Mouse (Mus musculus) limb, embryonic 11.5 days (tissue): ENCODE data around the gene Tmem138. TPM values are rescaled to one million over a fixed set of nuclear protein-coding genes. Genes with fewer than 3 reads are reported as not detected.
"Not testable (repeated sequence)": the region's sequence is repeated elsewhere in the genome, so short reads cannot be mapped to it uniquely, and the experiment has no call there.

ENCODE experiments used
- ATAC-seq: fragments of 200-750 bp; cut with Nextera tagmentation; 2 replicates; pipeline ENCODE4 v1.8.0; 2017; ENCODE audit warnings: low read depth; ENCODE audit not compliant: insufficient number of reproducible peaks, low FRiP score, low TSS enrichment
- DNase-seq: peaks from one replicate; pipeline ENCODE4 v3.0.0-alpha.2; 2015; ENCODE audit warnings: low spot score
- H3K27ac ChIP-seq: fragments of 300-500 bp; sonication (generic); replicated peaks from 2 replicates; pipeline ENCODE4 v1.5.1; 2014; ENCODE audit warnings: low read depth, mild to moderate bottlenecking, low read length
- H3K27me3 ChIP-seq: fragments of 300-500 bp; sonication (generic); 2 replicates; pipeline ENCODE4 v1.6.1; 2014; ENCODE audit warnings: mild to moderate bottlenecking, low read length, mixed read lengths; ENCODE audit not compliant: control insufficient read depth, insufficient read depth
- H3K36me3 ChIP-seq: fragments of 300-500 bp; sonication (generic); 2 replicates; pipeline ENCODE4 v1.6.1; 2014; ENCODE audit warnings: mild to moderate bottlenecking, low read length, moderate library complexity, mixed read lengths; ENCODE audit not compliant: control insufficient read depth, insufficient read depth
- H3K4me1 ChIP-seq: fragments of 300-500 bp; sonication (generic); 2 replicates; pipeline ENCODE4 v1.6.1; 2014; ENCODE audit warnings: low read length, mixed read lengths; ENCODE audit not compliant: control insufficient read depth, insufficient read depth
- H3K4me2 ChIP-seq: fragments of 300-500 bp; sonication (generic); 2 replicates; pipeline ENCODE4 v1.6.1; 2014; ENCODE audit warnings: low read depth, mild to moderate bottlenecking, moderate library complexity; ENCODE audit not compliant: severe bottlenecking
- H3K4me3 ChIP-seq: fragments of 300-500 bp; sonication (generic); 2 replicates; pipeline ENCODE4 v1.5.1; 2014; ENCODE audit warnings: low read depth, low read length
- H3K9ac ChIP-seq: fragments of 300-500 bp; sonication (generic); 2 replicates; pipeline ENCODE4 v1.6.1; 2014; ENCODE audit warnings: mild to moderate bottlenecking, low read length
- H3K9me3 ChIP-seq: fragments of 300-500 bp; sonication (generic); 2 replicates; pipeline ENCODE4 v1.6.1; 2016; ENCODE audit warnings: low read length; ENCODE audit not compliant: control insufficient read depth
- WGBS: fragments of 180-500 bp; shearing (Covaris S2); extraction: QIAGEN DNeasy Blood & Tissue Kit; methylation state at CpG from one replicate; pipeline ENCODE4 v1.1.7; 2014; 5-methylcytosine and 5-hydroxymethylcytosine counted together
- polyA plus RNA-seq: library from polyadenylated mRNA; unstranded; fragments of >200 nt; fragmentation: Nextera tagmentation; extraction: Ambion mirVana; gene quantifications from 2 replicates; pipeline ENCODE4 v1.2.1, GENCODE M21; 2014

The Tmem138 gene
- polyA plus RNA-seq, 1 experiment from 2014 or later, result 52.1 TPM

GRCm38 (mm10) chr19:10561558-10562314, 15.4 kb downstream of the Tmem138 start:
- Histone ChIP-seq H3K4me3 (no peak overlapping the region), H3K4me1 (no peaks in the 10 kb centered on the region), H3K36me3 (no peaks in the 10 kb centered on the region), H3K4me2 (no peak overlapping the region), H3K27ac (no peak overlapping the region), H3K9me3 (no peaks in the 10 kb centered on the region), H3K27me3 (no peaks in the 10 kb centered on the region), H3K9ac (no peak overlapping the region)
- DNase-seq, result no peak
- 65% methylated on average over 6 of the region's 6 CpGs for WGBS
- no peak for ATAC-seq

GRCm38 (mm10) chr19:10560108-10560507, 17.1 kb downstream of the Tmem138 start:
- ATAC-seq, result no peak
- Histone ChIP-seq H3K9me3 (no peaks in the 10 kb centered on the region), H3K4me3 (no peak overlapping the region), H3K27ac (no peak overlapping the region), H3K4me1 (peaks cover 3% of the 10 kb centered on the region; the same call in 1 of the 2 replicates), H3K9ac (no peak overlapping the region), H3K4me2 (no peak overlapping the region), H3K36me3 (no peaks in the 10 kb centered on the region), H3K27me3 (no peaks in the 10 kb centered on the region)
- DNase-seq, result no peak
- 29% methylated on average over 5 of the region's 5 CpGs for WGBS

DNA sequence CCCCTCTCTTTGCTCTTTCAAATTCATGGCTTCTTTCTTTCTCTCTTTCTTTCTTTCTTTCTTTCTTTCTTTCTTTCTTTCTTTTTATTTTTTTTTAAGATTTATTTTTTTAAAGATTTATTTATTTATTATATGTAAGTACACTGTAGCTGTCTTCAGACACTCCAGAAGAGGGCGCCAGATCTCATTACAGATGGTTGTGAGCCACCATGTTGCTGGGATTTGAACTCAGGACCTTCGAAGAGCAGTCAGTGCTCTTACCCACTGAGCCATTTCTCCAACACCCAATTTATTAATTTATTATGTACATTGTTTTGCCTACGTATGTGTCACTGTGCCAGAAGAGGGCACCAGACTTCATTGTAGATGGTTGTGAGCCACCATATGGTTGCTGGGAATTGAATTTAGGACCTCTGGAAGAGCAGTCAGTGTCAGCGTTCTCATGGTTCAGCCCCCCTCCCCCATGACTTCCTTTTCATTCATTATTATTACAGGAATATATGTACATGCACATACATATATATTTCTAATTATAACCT, 19.3 kb downstream of the Tmem138 start:
- H3K4me3 ChIP-seq, H3K27me3 ChIP-seq: not testable (repeated sequence)

GRCm38 (mm10) chr19:10557430-10557829, 19.7 kb downstream of the Tmem138 start:
- 79% methylated on average over 2 of the region's 2 CpGs for WGBS
- H3K27ac ChIP-seq, result no peak overlapping the region
- H3K27me3 ChIP-seq, result no peaks in the 10 kb centered on the region
- no peaks in the 10 kb centered on the region for H3K36me3 ChIP-seq
- DNase-seq, result no peak
- peaks cover 3% of the 10 kb centered on the region; the same call in 1 of the 2 replicates for H3K4me1 ChIP-seq
- H3K9me3 ChIP-seq, result no peaks in the 10 kb centered on the region
- H3K9ac ChIP-seq, result no peak overlapping the region
- no peak overlapping the region for H3K4me2 ChIP-seq
- ATAC-seq, result no peak
- H3K4me3 ChIP-seq, result no peak overlapping the region

More for the DNA sequence above, 19.3 kb downstream of the Tmem138 start:
- H3K27ac ChIP-seq, DNase-seq, H3K9ac ChIP-seq, ATAC-seq, H3K4me2 ChIP-seq, H3K36me3 ChIP-seq, H3K9me3 ChIP-seq, H3K4me1 ChIP-seq: not testable (repeated sequence)
- WGBS, result 70% methylated on average over 4 of the region's 4 CpGs

DNA sequence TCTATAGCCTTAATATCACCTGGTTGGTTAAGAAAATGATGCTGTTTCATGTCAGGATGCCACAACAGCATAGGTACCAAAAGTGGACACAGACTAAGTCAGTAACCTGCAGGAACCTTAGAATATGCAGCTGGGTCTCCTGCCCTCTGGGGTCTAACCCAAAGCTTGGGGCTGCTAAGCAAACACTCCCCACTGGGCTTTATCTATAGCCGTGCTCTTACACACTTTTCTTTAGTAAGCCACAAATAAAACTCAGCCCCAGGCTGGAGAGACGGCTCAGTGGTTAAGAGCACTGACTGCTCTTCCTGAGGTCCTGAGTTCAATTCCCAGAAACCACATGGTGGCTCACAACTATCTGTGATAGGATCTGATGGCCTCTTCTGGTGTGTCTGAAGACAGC, 20.2 kb downstream of the Tmem138 start:
- H3K27ac ChIP-seq, result no peak overlapping the region
- WGBS, result 86% methylated on average over 2 of the region's 2 CpGs
- no peak overlapping the region for H3K4me3 ChIP-seq
- no peaks in the 10 kb centered on the region for H3K9me3 ChIP-seq
- no peak overlapping the region for H3K9ac ChIP-seq
- H3K36me3 ChIP-seq, result no peaks in the 10 kb centered on the region
- ATAC-seq (no peak), DNase-seq (no peak)
- H3K4me2 ChIP-seq, result no peak overlapping the region
- peaks cover 3% of the 10 kb centered on the region; the same call in 1 of the 2 replicates for H3K4me1 ChIP-seq
- H3K27me3 ChIP-seq, result no peaks in the 10 kb centered on the region

DNA sequence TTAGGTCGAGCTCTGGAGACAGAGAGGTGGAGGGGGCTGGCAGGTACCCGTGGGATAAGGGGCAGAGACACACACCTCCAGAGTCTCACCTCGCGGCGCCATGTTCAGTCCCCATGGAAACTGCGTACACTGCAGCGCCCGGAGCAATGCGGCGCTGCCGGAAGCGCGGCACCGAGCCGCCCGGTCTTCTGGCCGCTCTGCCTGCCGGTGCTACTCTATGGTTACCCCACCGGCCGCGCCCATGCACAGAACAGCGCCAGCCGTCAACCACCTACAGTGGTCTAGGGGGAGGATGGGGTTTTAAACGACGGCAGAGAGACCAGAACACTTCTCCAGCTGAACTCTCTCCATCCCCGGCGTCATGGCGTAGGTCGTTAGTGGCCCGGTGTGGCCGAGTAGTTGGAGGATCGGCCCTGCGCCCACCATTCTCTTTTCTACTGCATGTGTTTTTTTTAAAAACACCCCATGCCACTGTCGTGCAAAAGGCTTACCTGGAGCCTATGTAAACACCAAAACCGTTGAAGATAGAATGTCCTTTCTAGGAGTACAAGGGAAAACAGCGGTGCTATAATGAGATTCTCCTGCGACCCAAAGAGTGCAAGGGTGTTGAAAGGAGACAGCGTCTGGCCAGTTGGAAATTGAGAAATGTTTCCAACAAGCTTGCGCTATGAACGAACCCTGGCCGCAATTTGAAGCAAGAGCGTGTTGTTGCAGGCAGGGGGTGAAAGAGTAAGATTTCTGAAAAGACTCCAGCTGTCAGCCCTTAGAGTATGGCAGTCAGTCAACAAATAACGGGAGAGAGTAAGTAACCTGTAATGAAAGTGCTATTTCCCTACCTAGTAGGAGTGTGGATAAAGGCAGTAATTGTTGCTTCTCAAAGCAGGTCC, 21.3 kb downstream of the Tmem138 start, which contains the start of gene Tmem216:
TSS of gene Tmem216 (minus strand) at position 615 of the 887 bp plus-strand sequence.
- 2% methylated on average over 43 of the region's 43 CpGs for WGBS
- Histone ChIP-seq H3K4me3 (peak within 1 kb of the TSS; percentile 55), H3K4me2 (peak within 1 kb of the TSS; percentile 66), H3K9ac (peak within 1 kb of the TSS; percentile 57), H3K36me3 (peaks cover 6% of the 10 kb centered on the region; the same call in 1 of the 2 replicates), H3K27me3 (no peaks in the 10 kb centered on the region), H3K27ac (0 out of 2 replicates have a peak within 1 kb of the TSS, but pooled peaks have one; percentile 39), H3K9me3 (no peaks in the 10 kb centered on the region), H3K4me1 (peaks cover 3% of the 10 kb centered on the region; the same call in 1 of the 2 replicates)
- peak; percentile 86 for DNase-seq
- peak; percentile 98 for ATAC-seq

DNA sequence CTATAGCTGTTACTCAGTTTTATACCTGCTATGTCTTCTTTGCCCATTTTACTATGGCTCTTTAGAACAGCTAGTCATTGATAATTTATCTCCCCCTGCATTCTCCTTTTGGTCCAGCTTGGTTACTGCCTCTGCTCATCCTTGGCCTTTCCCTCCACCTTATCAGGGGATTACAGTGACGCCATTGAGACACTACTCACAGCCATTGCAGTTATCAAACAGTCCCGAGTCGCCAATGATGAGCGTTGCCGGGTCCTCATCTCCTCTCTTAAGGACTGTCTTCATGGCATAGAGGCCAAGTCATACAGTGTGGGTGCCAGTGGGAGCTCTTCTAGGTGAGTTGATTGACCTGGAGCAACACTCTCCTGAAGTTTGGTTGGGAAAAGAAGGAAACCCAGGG, 37.7 kb downstream of the Tmem138 start:
- Histone ChIP-seq H3K4me2 (no peak overlapping the region), H3K4me1 (no peaks in the 10 kb centered on the region), H3K4me3 (no peak overlapping the region), H3K9me3 (no peaks in the 10 kb centered on the region), H3K36me3 (peaks cover 27% of the 10 kb centered on the region), H3K27ac (no peak overlapping the region), H3K9ac (no peak overlapping the region), H3K27me3 (no peaks in the 10 kb centered on the region)
- DNase-seq (no peak), ATAC-seq (no peak)
- WGBS, result 92% methylated on average over 5 of the region's 5 CpGs

GRCm38 (mm10) chr19:10530082-10530481, 47.1 kb downstream of the Tmem138 start:
- no peak overlapping the region for H3K9ac ChIP-seq
- 88% methylated on average over 1 of the region's 1 CpGs for WGBS

More at GRCm38 (mm10) chr19:10530082-10530481, 47.1 kb downstream of the Tmem138 start:
- H3K9me3 ChIP-seq, result no peaks in the 10 kb centered on the region
- no peak overlapping the region for H3K4me2 ChIP-seq
- DNase-seq (no peak), ATAC-seq (no peak)
- no peaks in the 10 kb centered on the region; the same call in 1 of the 2 replicates for H3K4me1 ChIP-seq
- H3K27ac ChIP-seq, result no peak overlapping the region
- peaks cover 7% of the 10 kb centered on the region for H3K36me3 ChIP-seq
- no peak overlapping the region for H3K4me3 ChIP-seq
- H3K27me3 ChIP-seq, result no peaks in the 10 kb centered on the region
